Mouse (Mus musculus): ENCODE measurements around the gene C5ar1.

Gene C5ar1

DNA sequence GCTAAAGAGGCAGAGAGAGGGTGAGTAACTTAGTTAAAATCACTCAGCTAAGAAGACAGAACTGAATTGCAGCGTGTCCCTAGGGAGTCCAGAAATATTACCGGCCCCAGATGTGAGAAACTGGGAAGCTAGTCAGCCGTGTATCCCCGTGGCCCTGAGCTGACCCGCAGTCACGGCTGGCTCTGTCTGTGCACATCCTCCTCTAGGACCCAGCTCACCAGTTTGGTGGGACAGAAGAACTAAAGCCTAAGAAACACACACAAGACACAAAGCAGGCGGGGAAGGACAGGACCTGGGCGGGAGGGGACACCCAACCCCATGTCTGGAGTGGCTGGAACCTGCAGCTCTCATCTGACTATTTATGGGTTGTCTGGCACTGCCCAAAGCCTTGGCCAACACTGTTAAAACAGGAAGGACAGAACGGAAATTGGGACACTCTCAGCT lies 19.8 kb downstream of the C5ar1 start:
- in situ Hi-C loops (cut with MboI; ENCODE audit: low sequenced_read_pairs): no loop called here

DNA sequence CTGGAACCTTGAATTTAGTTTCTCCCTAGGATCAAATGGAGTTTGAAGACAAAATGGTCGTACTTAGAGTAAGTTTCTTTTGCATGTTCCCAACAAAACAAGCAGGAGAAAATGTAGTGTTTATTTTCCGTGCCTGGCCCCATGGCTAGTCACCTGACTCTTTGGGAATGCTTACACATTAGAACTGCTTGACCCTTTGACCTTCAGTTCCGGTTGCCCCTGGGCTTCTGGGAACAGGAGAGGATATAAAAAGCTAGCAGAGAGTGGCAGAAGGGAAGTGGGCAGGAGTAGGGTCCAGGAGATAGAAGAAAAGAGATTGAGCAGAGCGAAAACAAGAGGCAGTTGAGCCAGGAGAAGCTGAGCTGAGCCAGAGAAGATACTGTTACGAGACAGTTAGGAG lies 29.5 kb downstream of the C5ar1 start:
- in situ Hi-C loops (cut with MboI; ENCODE audit: low sequenced_read_pairs): no loop called here

DNA sequence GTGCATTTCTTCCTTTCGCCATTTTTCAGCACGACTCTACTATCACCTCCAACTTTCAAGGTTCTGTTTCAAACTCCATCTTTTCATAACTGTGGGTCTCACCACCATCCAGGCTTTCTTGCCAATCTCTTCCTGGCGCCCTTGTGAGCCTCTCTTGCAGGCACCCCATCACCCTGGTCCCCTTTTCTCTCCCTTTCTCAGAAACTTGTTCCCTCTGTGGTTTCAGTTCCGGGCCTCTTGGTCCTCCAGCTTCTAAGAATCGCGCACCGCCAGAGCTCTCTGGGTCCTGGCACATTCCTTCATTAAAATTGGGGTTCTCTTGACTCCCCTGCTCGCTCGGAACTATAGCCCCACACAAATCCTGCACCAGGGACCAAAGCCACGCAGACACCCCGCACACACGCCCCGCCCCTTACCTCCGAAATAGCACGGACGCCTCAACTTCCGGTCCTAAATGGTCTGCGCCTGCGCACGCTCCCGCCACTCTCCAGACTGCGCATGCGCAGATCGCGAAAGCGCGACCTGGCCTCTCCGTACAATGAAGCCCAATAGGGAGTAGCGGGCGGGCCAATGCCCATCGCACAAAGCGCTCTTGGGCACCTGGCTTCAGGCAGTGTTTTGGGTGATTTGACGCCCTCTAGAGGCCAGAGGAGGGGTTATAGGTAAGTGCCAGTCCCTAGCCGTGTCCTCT lies 37.6 kb downstream of the C5ar1 start, which contains the start of gene Dhx34:
Gene Dhx34 (minus strand): TSS at position 456 of the 691 bp plus-strand sequence.
- in situ Hi-C loops (cut with MboI; ENCODE audit: low sequenced_read_pairs): no loop called here

- in situ Hi-C loops (cut with MboI; ENCODE audit: low sequenced_read_pairs): loop anchor here (10.0 kb wide), 1 partner anchor 51 kb away; no protein-coding TSS in a partner anchor
Observed at GRCm38 (mm10) chr7:16213986-16214385, 45.4 kb downstream of the C5ar1 start.

DNA sequence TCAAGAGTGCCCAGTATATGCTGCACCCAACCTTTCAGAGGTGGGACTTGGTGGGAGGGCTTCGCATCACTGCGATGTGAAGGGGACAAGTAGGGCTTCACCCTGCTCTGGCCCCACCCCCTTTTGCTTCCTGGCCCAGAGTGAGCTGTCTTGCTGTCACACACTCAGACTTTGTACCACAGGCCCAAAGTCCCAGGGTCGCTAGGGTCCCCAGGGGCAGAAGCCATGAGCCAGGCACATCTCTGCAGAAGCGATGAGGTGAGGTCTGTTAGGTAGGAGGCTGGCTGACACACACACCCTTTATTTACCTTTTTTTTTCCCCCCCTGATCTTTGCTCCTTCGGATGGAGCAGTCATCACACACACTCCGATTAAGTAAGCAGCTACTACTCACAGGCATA lies 46.1 kb downstream of the C5ar1 start:
- in situ Hi-C loops (cut with MboI; ENCODE audit: low sequenced_read_pairs): loop anchor here (10.0 kb wide), 1 partner anchor 52 kb away; no protein-coding TSS in a partner anchor

DNA sequence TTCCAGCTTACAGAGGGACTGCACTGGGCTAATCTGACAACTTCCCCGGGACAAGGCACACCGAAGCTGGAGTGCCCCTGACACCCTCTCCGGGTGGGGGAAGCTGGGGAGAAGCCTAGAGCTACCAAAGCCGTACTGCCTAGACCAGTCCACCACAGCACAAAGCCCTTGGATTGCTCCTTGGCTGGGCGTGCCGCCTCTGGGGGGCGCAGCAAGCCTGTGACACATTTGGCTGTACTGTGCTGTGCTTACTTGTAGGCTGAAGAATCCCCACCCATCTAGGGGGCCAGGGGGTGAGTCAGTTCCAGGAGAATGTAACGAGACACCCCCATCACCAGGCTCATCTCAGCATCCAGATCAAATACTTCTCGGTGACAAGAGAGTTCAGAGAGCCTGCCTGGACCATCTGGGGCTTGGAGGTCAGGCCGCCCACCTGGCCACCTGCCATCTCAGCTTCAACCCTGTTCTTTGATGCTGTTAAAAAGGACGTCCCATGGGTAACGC lies 48.4 kb downstream of the C5ar1 start:
- in situ Hi-C loops (cut with MboI; ENCODE audit: low sequenced_read_pairs): loop anchor here (10.0 kb wide), 1 partner anchor 54 kb away; no protein-coding TSS in a partner anchor

DNA sequence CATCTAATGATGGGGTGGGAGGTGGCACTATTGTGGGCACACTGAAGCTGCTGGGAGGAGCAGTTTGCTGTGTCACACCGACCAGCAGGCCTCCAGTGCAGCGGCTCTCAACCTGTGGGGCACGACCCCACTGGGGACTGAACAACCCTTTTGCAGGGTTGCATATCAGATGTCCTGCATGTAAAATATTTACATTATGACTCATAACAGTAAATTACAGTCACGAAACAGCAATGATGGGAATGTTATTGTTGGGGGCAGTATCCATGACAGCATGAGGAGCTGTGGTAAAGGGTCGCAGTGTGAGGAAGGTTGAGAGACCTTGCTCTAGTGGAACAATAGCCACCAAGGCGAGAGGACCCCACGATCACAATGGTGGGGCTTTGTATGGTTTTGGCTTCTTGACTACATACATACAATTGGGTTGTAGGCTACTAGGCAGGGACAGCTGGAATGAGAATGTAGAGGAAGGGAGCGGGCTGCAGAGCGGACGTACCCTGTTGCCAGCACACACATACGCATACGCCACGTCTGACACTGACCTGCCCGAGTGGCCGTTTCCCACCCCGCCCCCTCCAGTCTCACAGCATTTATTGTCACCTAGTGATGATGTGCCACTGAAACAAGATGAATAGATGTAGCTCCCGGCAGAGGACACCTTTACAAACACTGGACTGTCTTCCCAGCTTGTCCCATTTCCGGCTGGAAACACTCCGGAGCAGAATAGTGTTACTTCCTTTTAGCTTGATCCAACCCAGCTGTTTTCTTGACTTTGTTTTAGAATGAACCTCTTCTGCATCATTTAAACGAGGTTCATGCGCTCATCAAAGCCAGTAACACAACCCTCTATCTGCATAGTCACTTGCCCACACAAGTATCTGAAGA lies 50.3 kb downstream of the C5ar1 start:
- in situ Hi-C loops (cut with MboI; ENCODE audit: low sequenced_read_pairs): no loop called here

DNA sequence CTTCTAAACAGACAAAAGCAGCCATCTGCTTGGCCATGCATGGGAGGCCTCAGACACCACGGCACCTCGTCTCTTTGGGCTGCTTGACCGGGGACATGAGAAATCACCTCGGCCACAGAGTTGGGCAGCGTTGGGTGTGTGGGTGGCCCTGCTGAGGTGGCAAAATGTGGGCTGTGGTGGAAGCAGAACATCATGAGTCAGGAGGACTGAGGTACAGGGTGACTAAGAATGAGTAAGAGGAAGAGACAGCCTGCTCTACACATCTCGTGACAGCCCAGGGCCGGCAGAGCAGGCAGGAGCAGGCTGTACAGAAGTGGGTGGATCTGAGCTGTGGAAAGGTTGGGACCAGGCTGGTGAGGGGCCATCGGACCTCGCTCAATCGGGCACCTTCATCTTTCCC lies 51.8 kb downstream of the C5ar1 start:
- in situ Hi-C loops (cut with MboI; ENCODE audit: low sequenced_read_pairs): no loop called here

DNA sequence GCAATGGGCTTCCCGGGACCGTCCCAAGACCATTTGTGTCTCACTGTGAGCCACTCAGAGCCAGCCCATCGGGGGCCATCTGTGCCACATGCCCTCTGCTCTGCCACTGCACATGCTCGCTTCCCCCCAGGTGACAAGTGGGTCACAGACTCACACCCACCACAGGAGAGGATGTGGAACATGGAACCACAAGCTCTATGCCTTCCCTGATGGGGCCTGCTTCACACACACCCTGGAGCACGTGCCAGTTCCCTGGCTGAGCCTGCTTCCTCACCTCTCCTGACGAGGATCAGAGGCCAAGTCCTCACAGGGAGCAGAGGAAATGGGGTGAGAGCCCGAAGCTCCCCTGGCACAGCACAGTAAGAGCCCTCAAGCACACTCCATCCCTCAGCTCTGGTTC lies 52.3 kb downstream of the C5ar1 start:
- in situ Hi-C loops (cut with MboI; ENCODE audit: low sequenced_read_pairs): no loop called here

DNA sequence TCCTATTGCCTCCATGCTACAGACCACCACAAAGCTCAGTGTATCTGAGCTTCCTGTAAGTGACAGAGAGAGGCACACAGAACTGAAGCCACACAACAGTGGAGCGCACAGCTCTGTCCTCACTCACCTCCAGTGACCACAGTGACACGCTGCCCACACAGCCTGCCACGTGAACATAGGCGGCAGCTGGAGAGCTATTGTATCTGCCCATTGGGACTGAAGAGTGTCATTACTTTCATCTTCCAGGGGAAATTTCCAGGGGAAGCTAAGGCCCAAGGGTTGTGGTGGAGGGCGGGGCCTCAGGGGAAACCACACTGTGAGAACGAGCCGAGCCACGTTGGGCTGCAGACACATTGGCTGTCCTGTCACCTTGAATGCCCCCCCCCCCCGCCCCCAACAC lies 54.5 kb downstream of the C5ar1 start:
- in situ Hi-C loops (cut with MboI; ENCODE audit: low sequenced_read_pairs): no loop called here

- in situ Hi-C loops (cut with MboI; ENCODE audit: low sequenced_read_pairs): no loop called here
Observed at GRCm38 (mm10) chr7:16203505-16203903, 55.8 kb downstream of the C5ar1 start.

DNA sequence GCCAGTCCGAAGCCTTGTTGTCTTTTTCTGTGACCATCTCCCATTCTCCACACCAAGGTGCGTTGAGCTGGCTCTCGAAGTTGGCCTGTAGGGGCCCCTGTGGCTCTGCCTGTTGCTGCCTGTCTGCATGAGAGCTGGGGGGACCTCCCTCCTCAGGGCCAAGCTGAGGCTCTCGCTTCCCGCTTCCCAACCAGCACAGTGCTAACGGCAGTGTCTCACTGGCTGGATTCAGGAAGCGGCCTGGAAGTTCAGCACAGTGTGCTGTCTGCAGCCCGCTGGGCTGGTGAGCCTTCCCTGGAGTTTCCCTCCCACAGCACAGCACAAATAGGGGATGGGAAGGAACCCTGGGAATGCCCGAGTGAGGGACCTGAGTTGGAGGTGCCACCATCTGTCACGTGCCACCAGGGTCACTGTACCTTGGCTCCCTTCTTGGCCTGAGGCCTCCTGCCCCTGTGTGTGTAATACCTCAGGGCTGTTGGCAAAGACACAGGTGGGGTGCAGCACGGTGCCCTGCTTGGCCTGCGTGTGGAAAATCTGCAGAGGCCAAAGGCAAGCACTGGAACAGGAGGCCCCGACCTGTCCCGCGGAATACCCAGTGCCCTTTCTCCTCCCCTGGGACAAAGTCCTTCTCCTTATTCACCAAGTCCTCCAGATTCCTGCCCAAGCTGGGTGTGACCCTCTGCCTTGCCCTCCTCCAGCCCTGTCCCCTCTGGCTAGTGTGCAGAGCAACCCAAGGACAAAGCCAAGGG lies 56.4 kb downstream of the C5ar1 start:
- in situ Hi-C loops (cut with MboI; ENCODE audit: low sequenced_read_pairs): no loop called here

DNA sequence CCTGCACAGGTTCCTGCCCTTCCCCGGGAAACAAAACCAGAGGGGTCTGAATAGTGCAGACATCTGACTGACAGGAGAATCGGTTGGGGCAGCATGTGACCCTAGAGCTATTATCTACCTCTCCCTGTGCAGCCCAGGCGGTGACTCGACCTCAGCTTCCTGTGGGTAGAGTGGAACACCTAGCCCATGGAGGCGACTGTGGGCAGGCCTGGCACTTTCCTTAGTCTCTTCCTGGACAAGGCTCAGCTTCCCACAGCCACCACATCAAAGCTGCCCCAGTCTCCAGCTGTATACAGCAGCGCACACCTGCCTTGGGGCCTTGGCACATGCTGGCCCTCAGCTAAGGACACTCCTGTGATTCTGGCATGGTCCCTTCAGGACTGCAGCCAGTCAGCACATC lies 58.2 kb downstream of the C5ar1 start:
- in situ Hi-C loops (cut with MboI; ENCODE audit: low sequenced_read_pairs): no loop called here

GRCm38 (mm10) chr7:16198540-16198939 lies 60.8 kb downstream of the C5ar1 start:
- in situ Hi-C loops (cut with MboI; ENCODE audit: low sequenced_read_pairs): no loop called here

- in situ Hi-C loops (cut with MboI; ENCODE audit: low sequenced_read_pairs): no loop called here
Observed at GRCm38 (mm10) chr7:16197166-16197565, 62.2 kb downstream of the C5ar1 start.

Measured in CH12F3 (cell line).